Mouse (Mus musculus): Measurements from ENCODE around the gene Gpr146. TPM values are rescaled to one million over a fixed set of nuclear protein-coding genes. Genes with fewer than 3 reads are reported as not detected.
"Not testable (repeated sequence)": the region's sequence is repeated elsewhere in the genome, so short reads cannot be mapped to it uniquely, and the experiment has no call there.

The Gpr146 gene
- 1.8 and 2.2 TPM in 2 replicates for polyA plus RNA-seq (2014; fragmentation: Nextera tagmentation; extraction: Ambion mirVana)

DNA sequence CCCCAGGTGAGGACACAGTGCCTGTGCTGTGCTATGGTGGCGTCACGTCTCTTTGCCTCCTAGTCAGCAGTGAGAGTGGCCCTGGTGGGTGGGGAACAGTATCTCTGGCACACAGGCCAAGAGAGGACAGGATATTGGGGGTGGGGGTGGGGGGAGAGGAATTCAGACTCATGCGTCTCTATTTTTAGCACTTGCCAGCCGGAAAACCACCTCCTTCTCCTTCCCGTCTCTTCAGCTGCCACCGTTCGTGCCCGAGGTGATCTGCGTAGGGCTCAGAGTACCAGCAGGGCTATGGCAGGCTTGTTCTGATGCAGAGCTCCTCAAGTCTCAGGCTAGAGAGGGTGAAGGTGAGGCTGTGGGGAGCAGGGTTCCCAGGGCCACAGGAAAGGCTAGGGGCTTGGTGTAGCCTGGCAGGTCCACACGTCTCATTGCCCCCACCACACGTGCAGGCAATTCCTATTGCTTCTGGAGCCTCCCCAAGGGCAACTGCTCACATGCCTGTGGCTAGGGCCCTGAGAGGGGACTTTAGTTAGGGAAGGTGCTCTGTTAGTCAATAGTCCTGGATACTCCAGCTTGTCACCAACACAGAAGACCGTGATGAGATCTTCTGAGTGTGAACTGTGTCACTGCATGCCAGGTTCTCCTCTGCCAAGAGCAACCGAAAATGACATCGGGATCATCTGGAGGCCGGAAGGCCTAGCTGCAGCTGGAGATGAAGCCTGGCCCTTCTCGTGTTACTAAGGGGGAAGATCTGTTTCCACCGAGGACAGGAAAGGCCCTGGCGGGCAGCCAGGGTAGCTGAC, at the start of gene Gpr146:
Gene Gpr146 (plus strand): TSS at position 230 of the 803 bp plus-strand sequence.
- Histone ChIP-seq H3K36me3 (ENCODE audit: control insufficient read depth, insufficient read depth, low read length) (no peaks in the 10 kb centered on the region), H3K4me2 (ENCODE audit: low read depth, low read length) (no peak within 1 kb of the TSS), H3K27ac (ENCODE audit: low read depth, low read length) (no peak within 1 kb of the TSS; the same call in 1 of the 2 replicates), H3K4me1 (ENCODE audit: control insufficient read depth, insufficient read depth, low read length) (peaks cover 10% of the 10 kb centered on the region; the same call in 1 of the 2 replicates), H3K27me3 (ENCODE audit: control insufficient read depth, insufficient read depth, low read length) (no peaks in the 10 kb centered on the region), H3K9ac (replicated peaks; ENCODE audit: low read depth, low read length) (no peak within 1 kb of the TSS), H3K9me3 (ENCODE audit: control insufficient read depth, low read length) (no peaks in the 10 kb centered on the region), H3K4me3 (ENCODE audit: low read depth, low read length) (no peak within 1 kb of the TSS)
- ATAC-seq (ENCODE audit: low read depth), result no peak
- 82% methylated on average over 18 of the region's 18 CpGs for WGBS

DNA sequence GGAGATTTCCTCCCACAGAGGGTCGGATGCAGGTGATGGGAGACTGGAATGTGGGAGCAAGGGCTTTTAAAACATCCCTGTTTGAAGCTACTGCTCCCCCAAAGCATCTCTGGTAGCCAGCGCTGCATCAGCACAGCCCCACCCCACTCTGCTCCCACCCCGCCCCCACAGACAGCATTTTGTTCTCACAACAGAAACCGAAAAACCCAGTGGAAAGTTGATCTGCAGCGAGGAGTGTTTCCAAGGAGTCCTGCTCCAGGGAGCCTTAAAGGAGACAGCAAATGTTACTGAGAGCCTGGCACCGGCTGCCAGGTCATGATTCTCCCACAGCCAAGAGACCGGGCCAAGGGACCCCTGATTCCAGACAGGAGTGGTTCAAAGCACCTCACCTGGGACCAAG, 46.7 kb upstream of the Gpr146 start:
- H3K4me1 ChIP-seq (ENCODE audit: control insufficient read depth, insufficient read depth, low read length), result no peaks in the 10 kb centered on the region
- 76% methylated on average over 7 of the region's 7 CpGs for WGBS
- no peak for ATAC-seq (ENCODE audit: low read depth)
- H3K27me3 ChIP-seq (ENCODE audit: control insufficient read depth, insufficient read depth, low read length), result peaks cover 8% of the 10 kb centered on the region
- H3K9ac ChIP-seq (replicated peaks; ENCODE audit: low read depth, low read length), result 0 out of 2 replicates have a peak overlapping the region, but pooled peaks have one; percentile 21
- H3K4me3 ChIP-seq (ENCODE audit: low read depth, low read length), result no peak overlapping the region
- no peak overlapping the region for H3K27ac ChIP-seq (ENCODE audit: low read depth, low read length)
- H3K9me3 ChIP-seq (ENCODE audit: control insufficient read depth, low read length), result no peaks in the 10 kb centered on the region
- no peak overlapping the region for H3K4me2 ChIP-seq (ENCODE audit: low read depth, low read length)
- H3K36me3 ChIP-seq (ENCODE audit: control insufficient read depth, insufficient read depth, low read length), result peaks cover 9% of the 10 kb centered on the region

DNA sequence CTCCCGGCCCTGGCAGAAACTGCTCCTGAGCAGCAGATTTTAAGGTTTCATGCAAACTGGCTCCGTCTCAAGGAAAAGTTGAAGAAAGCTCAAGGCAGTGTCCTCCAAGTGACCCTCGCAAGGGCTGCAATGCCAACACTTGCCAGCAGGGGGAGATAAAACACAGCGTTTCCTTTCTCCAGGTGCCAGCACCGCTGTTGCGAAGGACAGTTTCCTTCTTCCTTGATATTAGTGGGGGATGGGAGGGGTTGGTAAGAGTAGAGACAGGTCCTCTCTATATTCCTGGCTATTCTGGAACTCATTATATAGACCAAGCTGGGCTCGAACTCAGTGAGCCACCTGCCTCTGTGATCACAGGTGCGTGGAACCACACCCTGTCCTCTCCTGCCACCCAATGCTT, 45.8 kb upstream of the Gpr146 start:
- Histone ChIP-seq H3K4me1 (ENCODE audit: control insufficient read depth, insufficient read depth, low read length) (no peaks in the 10 kb centered on the region), H3K4me3 (ENCODE audit: low read depth, low read length) (no peak overlapping the region), H3K9ac (replicated peaks; ENCODE audit: low read depth, low read length) (no peak overlapping the region), H3K27me3 (ENCODE audit: control insufficient read depth, insufficient read depth, low read length) (peaks cover 3% of the 10 kb centered on the region; the same call in 1 of the 2 replicates), H3K27ac (ENCODE audit: low read depth, low read length) (no peak overlapping the region), H3K36me3 (ENCODE audit: control insufficient read depth, insufficient read depth, low read length) (peaks cover 14% of the 10 kb centered on the region), H3K9me3 (ENCODE audit: control insufficient read depth, low read length) (no peaks in the 10 kb centered on the region), H3K4me2 (ENCODE audit: low read depth, low read length) (no peak overlapping the region)
- WGBS, result 24% methylated on average over 8 of the region's 8 CpGs
- no peak for ATAC-seq (ENCODE audit: low read depth)

DNA sequence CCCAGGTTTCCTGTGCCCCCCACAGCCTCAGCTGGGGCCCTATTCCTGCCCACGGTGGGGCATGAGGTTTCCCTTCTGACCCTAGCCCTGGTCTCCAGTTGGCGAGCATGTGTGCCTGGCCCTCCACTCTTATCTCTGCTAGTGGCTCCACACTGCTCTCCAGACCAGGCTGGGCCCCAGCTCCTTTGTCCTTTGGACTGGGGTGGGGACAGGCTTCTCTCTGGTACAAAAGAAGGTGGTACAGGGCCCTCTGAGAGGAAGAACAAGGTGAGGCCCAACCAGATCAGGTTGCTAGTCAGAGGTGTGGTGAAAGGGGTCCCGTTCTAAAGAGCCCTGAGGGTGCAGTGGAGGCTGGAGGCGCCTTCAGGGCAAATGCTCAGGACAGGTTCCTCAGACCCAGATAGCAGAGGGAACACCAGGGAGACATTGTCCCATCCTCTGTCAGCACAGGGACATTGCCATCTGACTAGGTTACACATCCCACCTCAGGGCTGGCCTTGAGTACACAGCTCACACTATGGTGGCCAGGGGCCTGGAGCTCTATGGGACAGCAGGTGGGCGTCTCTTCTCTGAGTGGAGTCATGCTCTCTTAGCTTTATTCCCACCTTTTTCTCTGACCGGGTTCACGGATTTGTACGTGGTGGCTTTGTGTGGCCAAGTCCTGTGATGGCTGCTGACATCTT, 44.8 kb upstream of the Gpr146 start:
- Histone ChIP-seq H3K9ac (replicated peaks; ENCODE audit: low read depth, low read length) (no peak overlapping the region), H3K4me2 (ENCODE audit: low read depth, low read length) (no peak overlapping the region), H3K4me1 (ENCODE audit: control insufficient read depth, insufficient read depth, low read length) (no peaks in the 10 kb centered on the region), H3K27me3 (ENCODE audit: control insufficient read depth, insufficient read depth, low read length) (no peaks in the 10 kb centered on the region), H3K4me3 (ENCODE audit: low read depth, low read length) (no peak overlapping the region), H3K27ac (ENCODE audit: low read depth, low read length) (no peak overlapping the region), H3K36me3 (ENCODE audit: control insufficient read depth, insufficient read depth, low read length) (peaks cover 24% of the 10 kb centered on the region), H3K9me3 (ENCODE audit: control insufficient read depth, low read length) (no peaks in the 10 kb centered on the region)
- ATAC-seq (ENCODE audit: low read depth), result no peak
- WGBS, result 90% methylated on average over 8 of the region's 8 CpGs

DNA sequence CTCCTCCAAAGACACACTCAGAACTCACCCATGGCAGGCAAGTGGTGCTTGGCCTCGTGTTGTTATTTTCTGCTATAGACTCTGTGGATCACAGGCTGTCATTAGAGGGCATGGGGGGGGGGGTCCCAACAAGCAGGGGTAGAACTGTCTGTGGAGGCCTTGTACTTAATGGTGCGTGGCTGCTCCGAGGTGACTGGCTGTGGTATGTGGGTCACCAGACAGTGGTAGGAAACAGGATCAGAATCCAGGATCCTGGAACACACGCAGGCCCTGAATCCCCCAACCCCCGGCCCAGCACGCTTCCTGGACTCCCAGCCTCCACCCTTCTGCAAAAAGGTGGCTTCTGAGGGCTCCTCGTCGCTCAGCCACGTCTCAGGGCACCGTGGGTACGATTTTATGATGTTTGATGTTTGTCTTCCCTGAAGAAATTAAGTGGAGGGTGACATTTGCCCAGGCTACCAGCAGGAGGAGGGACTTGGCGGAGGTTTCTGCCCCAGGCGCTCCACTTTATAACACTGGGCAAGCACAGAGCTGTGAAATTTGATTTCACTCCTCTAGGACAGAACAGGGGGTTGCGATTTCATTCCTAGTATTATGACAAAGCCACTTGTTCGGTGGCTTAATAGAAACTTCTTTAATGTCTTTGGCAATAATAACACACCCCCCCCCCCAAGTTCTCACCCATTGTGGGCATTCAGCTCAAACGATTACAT, 44.0 kb upstream of the Gpr146 start:
- no peak overlapping the region for H3K9ac ChIP-seq (replicated peaks; ENCODE audit: low read depth, low read length)
- 69% methylated on average over 16 of the region's 16 CpGs for WGBS
- no peaks in the 10 kb centered on the region for H3K4me1 ChIP-seq (ENCODE audit: control insufficient read depth, insufficient read depth, low read length)
- peaks cover 27% of the 10 kb centered on the region for H3K36me3 ChIP-seq (ENCODE audit: control insufficient read depth, insufficient read depth, low read length)
- H3K27ac ChIP-seq (ENCODE audit: low read depth, low read length), result no peak overlapping the region
- no peaks in the 10 kb centered on the region for H3K9me3 ChIP-seq (ENCODE audit: control insufficient read depth, low read length)
- H3K4me3 ChIP-seq (ENCODE audit: low read depth, low read length), result no peak overlapping the region
- no peak overlapping the region for H3K4me2 ChIP-seq (ENCODE audit: low read depth, low read length)
- no peak for ATAC-seq (ENCODE audit: low read depth)
- no peaks in the 10 kb centered on the region for H3K27me3 ChIP-seq (ENCODE audit: control insufficient read depth, insufficient read depth, low read length)

DNA sequence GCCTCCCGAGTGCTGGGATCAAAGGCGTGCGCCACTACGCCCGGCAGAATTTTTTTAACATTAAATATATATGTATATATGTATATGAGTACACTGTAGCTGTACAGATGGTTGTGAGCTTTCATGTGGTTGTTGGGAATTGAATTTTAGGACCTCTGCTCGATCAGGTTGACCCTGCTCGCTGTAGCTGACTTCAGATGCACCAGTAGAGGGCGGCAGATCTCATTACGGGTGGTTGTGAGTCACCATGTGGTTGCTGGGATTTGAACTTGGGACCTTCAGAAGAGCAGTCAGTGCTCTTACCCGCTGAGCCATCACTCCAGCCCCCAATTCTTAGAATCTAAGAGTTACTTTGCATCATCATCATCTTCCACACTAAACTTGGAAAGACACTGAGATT, 43.1 kb upstream of the Gpr146 start:
- H3K9ac ChIP-seq (replicated peaks; ENCODE audit: low read depth, low read length); H3K27me3 ChIP-seq (ENCODE audit: control insufficient read depth, insufficient read depth, low read length); ATAC-seq (ENCODE audit: low read depth); H3K4me2 ChIP-seq (ENCODE audit: low read depth, low read length); H3K4me1 ChIP-seq (ENCODE audit: control insufficient read depth, insufficient read depth, low read length); H3K27ac ChIP-seq (ENCODE audit: low read depth, low read length); H3K9me3 ChIP-seq (ENCODE audit: control insufficient read depth, low read length); H3K4me3 ChIP-seq (ENCODE audit: low read depth, low read length): not testable (repeated sequence)
- H3K36me3 ChIP-seq (ENCODE audit: control insufficient read depth, insufficient read depth, low read length), result peaks cover 36% of the 10 kb centered on the region
- 92% methylated on average over 10 of the region's 10 CpGs for WGBS

DNA sequence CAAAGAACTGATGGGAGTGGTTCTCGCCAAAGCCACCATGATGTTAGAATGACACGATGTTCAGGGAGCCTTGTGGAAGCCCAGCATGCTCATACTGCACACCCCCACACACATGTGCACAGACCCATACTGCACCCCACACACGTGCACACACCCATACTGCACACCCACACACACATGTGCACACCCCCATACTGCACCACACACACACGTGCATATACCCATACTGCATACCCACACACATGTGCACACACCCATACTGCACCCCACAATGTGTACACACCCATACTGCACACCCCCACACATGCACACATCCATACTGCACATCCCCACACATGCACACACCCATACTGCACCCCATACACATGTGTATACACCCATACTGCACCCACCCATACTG, 41.9 kb upstream of the Gpr146 start:
- no peak; the same call in 1 of the 2 replicates for ATAC-seq (ENCODE audit: low read depth)

DNA sequence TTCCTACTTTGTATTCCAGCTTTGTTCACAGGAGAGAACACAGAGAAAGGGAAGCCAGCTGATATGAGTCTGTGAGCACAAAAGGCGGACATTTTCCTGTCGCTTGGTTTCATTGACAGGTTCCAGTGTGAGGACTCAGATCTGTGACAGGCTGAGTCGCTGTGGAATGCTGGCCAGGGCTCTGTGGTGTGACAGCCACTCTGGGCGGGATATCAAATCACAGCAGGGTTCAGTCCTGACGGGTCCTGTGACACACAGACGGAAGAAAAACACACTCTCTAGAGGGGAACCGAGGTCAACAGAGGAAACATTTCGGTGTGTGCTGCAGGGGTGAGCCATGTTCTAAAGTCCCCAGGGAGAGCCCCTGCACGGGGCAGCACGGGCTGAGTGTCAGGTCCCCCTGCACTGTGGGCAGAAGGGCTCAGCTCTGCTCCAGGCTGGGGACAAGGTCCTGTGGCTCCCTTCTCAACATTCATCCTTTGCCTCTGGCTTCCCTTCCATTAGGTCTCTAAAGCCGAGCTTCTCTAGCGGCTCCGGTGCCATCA, 39.6 kb upstream of the Gpr146 start:
- Histone ChIP-seq H3K4me1 (ENCODE audit: control insufficient read depth, insufficient read depth, low read length) (no peaks in the 10 kb centered on the region), H3K9ac (replicated peaks; ENCODE audit: low read depth, low read length) (no peak overlapping the region), H3K4me3 (ENCODE audit: low read depth, low read length) (no peak overlapping the region), H3K27ac (ENCODE audit: low read depth, low read length) (no peak overlapping the region), H3K36me3 (ENCODE audit: control insufficient read depth, insufficient read depth, low read length) (peaks cover 56% of the 10 kb centered on the region), H3K4me2 (ENCODE audit: low read depth, low read length) (no peak overlapping the region), H3K27me3 (ENCODE audit: control insufficient read depth, insufficient read depth, low read length) (no peaks in the 10 kb centered on the region), H3K9me3 (ENCODE audit: control insufficient read depth, low read length) (no peaks in the 10 kb centered on the region)
- 82% methylated on average over 13 of the region's 13 CpGs for WGBS
- ATAC-seq (ENCODE audit: low read depth), result no peak

More for the DNA sequence above, 41.9 kb upstream of the Gpr146 start:
- Histone ChIP-seq H3K9ac (replicated peaks; ENCODE audit: low read depth, low read length) (no peak overlapping the region), H3K36me3 (ENCODE audit: control insufficient read depth, insufficient read depth, low read length) (peaks cover 41% of the 10 kb centered on the region), H3K27ac (ENCODE audit: low read depth, low read length) (no peak overlapping the region), H3K4me2 (ENCODE audit: low read depth, low read length) (no peak overlapping the region), H3K27me3 (ENCODE audit: control insufficient read depth, insufficient read depth, low read length) (no peaks in the 10 kb centered on the region), H3K4me3 (ENCODE audit: low read depth, low read length) (no peak overlapping the region), H3K4me1 (ENCODE audit: control insufficient read depth, insufficient read depth, low read length) (no peaks in the 10 kb centered on the region), H3K9me3 (ENCODE audit: control insufficient read depth, low read length) (no peaks in the 10 kb centered on the region)
- WGBS, result 93% methylated on average over 4 of the region's 4 CpGs
